Mouse (Mus musculus) limb, embryonic 14.5 days (tissue): ENCODE data around the gene Glod4. TPM values are rescaled to one million over a fixed set of nuclear protein-coding genes. Genes with fewer than 3 reads are reported as not detected.

ENCODE experiments used
- ATAC-seq: fragments of 200-750 bp; cut with Nextera tagmentation; 2 replicates; pipeline ENCODE4 v1.8.0; 2017; ENCODE audit warnings: low read depth, moderate number of reproducible peaks, moderate TSS enrichment; ENCODE audit not compliant: low FRiP score
- DNase-seq: peaks from one replicate; pipeline ENCODE4 v3.0.0-alpha.2; 2015; ENCODE audit warnings: low spot score
- H3K27ac ChIP-seq: fragments of 300-500 bp; sonication (generic); replicated peaks from 2 replicates; pipeline ENCODE4 v1.5.1; 2014; ENCODE audit warnings: low read depth, mild to moderate bottlenecking, low read length, moderate library complexity, mixed read lengths
- H3K27me3 ChIP-seq: fragments of 300-500 bp; sonication (generic); 2 replicates; pipeline ENCODE4 v1.6.1; 2014; ENCODE audit warnings: low read length, mixed read lengths; ENCODE audit not compliant: control insufficient read depth, insufficient read depth
- H3K36me3 ChIP-seq: fragments of 300-500 bp; sonication (generic); 2 replicates; pipeline ENCODE4 v1.6.1; 2014; ENCODE audit warnings: mild to moderate bottlenecking, low read length, moderate library complexity, mixed read lengths; ENCODE audit not compliant: control insufficient read depth, insufficient read depth
- H3K4me1 ChIP-seq: fragments of 300-500 bp; sonication (generic); 2 replicates; pipeline ENCODE4 v1.6.1; 2014; ENCODE audit warnings: antibody characterized with exemption, low read length, mixed read lengths; ENCODE audit not compliant: control insufficient read depth, insufficient read depth
- H3K4me2 ChIP-seq: fragments of 300-500 bp; sonication (generic); replicated peaks from 2 replicates; pipeline ENCODE4 v1.6.1; 2014; ENCODE audit warnings: low read depth, mild to moderate bottlenecking, low read length, moderate library complexity; ENCODE audit not compliant: severe bottlenecking
- H3K4me3 ChIP-seq: fragments of 300-500 bp; sonication (generic); replicated peaks from 2 replicates; pipeline ENCODE4 v1.5.1; 2014; ENCODE audit warnings: low read length
- H3K9ac ChIP-seq: fragments of 300-500 bp; sonication (generic); 2 replicates; pipeline ENCODE4 v1.6.1; 2014; ENCODE audit warnings: mild to moderate bottlenecking, low read depth, low read length, moderate library complexity; ENCODE audit not compliant: severe bottlenecking
- H3K9me3 ChIP-seq: fragments of 300-500 bp; sonication (generic); 2 replicates; pipeline ENCODE4 v1.6.1; 2016; ENCODE audit warnings: low read length; ENCODE audit not compliant: control insufficient read depth
- POLR2A ChIP-seq: fragments of 200-500 bp; IDR thresholded peaks from 2 replicates; pipeline ENCODE4 v1.8.0; 2012; ENCODE audit warnings: inconsistent platforms, mild to moderate bottlenecking, moderate library complexity, borderline replicate concordance; ENCODE audit not compliant: insufficient read depth, insufficient read length; ENCODE audit errors: extremely low read depth
- WGBS: fragments of 180-500 bp; shearing (Covaris S2); extraction: QIAGEN DNeasy Blood & Tissue Kit; methylation state at CpG from one replicate; pipeline ENCODE4 v1.1.7; 2014; 5-methylcytosine and 5-hydroxymethylcytosine counted together
- polyA plus RNA-seq, 2 experiments: library from polyadenylated mRNA; depleted of rRNA in 1 of 2; stranded (reverse) in 1 of 2; unstranded in 1 of 2; fragments of >200 nt; fragmentation: Nextera tagmentation in 1 of 2; extraction: Ambion mirVana in 1 of 2; gene quantifications; 2 replicates each; pipeline versions ENCODE4 v1.2.1 to v1.2.3; 2012 to 2014

Gene Glod4
- polyA plus RNA-seq, 2 experiments = 56.2 to 140 TPM

- WGBS = 83% methylated on average over 6 of the region's 6 CpGs
Measured at GRCm38 (mm10) chr11:76288645-76289044, 45.1 kb upstream of the Glod4 start.

GRCm38 (mm10) chr11:76287301-76287700, 43.8 kb upstream of the Glod4 start:
- TF ChIP-seq POLR2A = no peak
- H3K9me3 ChIP-seq = no peaks in the 10 kb centered on the region
- H3K27ac ChIP-seq = no peak overlapping the region

More at GRCm38 (mm10) chr11:76288645-76289044, 45.1 kb upstream of the Glod4 start:
- no peak overlapping the region for H3K4me2 ChIP-seq
- no peak overlapping the region for H3K4me3 ChIP-seq
- no peak overlapping the region for H3K9ac ChIP-seq
- no peak overlapping the region for H3K27ac ChIP-seq
- peaks cover 68% of the 10 kb centered on the region for H3K4me1 ChIP-seq
- H3K27me3 ChIP-seq = no peaks in the 10 kb centered on the region
- DNase-seq = no peak
- peaks cover 4% of the 10 kb centered on the region; the same call in 1 of the 2 replicates for H3K36me3 ChIP-seq
- TF ChIP-seq POLR2A = no peak
- H3K9me3 ChIP-seq = no peaks in the 10 kb centered on the region
- ATAC-seq = no peak

GRCm38 (mm10) chr11:76286534-76287126, 43.1 kb upstream of the Glod4 start:
- Histone ChIP-seq H3K4me3 (no peak overlapping the region), H3K27me3 (no peaks in the 10 kb centered on the region), H3K4me2 (no peak overlapping the region), H3K36me3 (peaks cover 7% of the 10 kb centered on the region; the same call in 1 of the 2 replicates), H3K9me3 (no peaks in the 10 kb centered on the region), H3K27ac (no peak overlapping the region), H3K4me1 (peaks cover 50% of the 10 kb centered on the region), H3K9ac (no peak overlapping the region)
- WGBS = 51% methylated on average over 9 of the region's 10 CpGs
- TF ChIP-seq POLR2A = no peak
- ATAC-seq (no peak), DNase-seq (no peak)

More at GRCm38 (mm10) chr11:76287301-76287700, 43.8 kb upstream of the Glod4 start:
- Histone ChIP-seq H3K36me3 (peaks cover 7% of the 10 kb centered on the region; the same call in 1 of the 2 replicates), H3K27me3 (no peaks in the 10 kb centered on the region), H3K9ac (no peak overlapping the region), H3K4me1 (peaks cover 55% of the 10 kb centered on the region), H3K4me3 (no peak overlapping the region), H3K4me2 (no peak overlapping the region)
- WGBS = 44% methylated on average over 10 of the region's 10 CpGs
- DNase-seq = no peak
- ATAC-seq = no peak

GRCm38 (mm10) chr11:76285431-76286075, 42.0 kb upstream of the Glod4 start:
- H3K27me3 ChIP-seq = no peaks in the 10 kb centered on the region
- DNase-seq (peak; percentile 49), ATAC-seq (no peak)
- H3K4me3 ChIP-seq = no peak overlapping the region
- no peak overlapping the region for H3K9ac ChIP-seq
- peaks cover 46% of the 10 kb centered on the region for H3K4me1 ChIP-seq
- H3K4me2 ChIP-seq = no peak overlapping the region
- 0 out of 2 replicates have a peak overlapping the region, but pooled peaks have one; percentile 13 for H3K27ac ChIP-seq
- H3K36me3 ChIP-seq = peaks cover 7% of the 10 kb centered on the region; the same call in 1 of the 2 replicates
- 30% methylated on average over 7 of the region's 7 CpGs for WGBS
- H3K9me3 ChIP-seq = no peaks in the 10 kb centered on the region
- no peak for TF ChIP-seq POLR2A

- Histone ChIP-seq H3K27me3 (no peaks in the 10 kb centered on the region), H3K36me3 (peaks cover 7% of the 10 kb centered on the region; the same call in 1 of the 2 replicates), H3K4me1 (peaks cover 46% of the 10 kb centered on the region), H3K4me2 (no peak overlapping the region), H3K27ac (no peak overlapping the region), H3K9me3 (no peaks in the 10 kb centered on the region), H3K9ac (no peak overlapping the region), H3K4me3 (no peak overlapping the region)
- WGBS = 78% methylated on average over 6 of the region's 6 CpGs
- ATAC-seq (no peak), DNase-seq (no peak)
- no peak for TF ChIP-seq POLR2A
Measured at GRCm38 (mm10) chr11:76283841-76284240, 40.3 kb upstream of the Glod4 start.
